Mouse (Mus musculus) liver, postnatal 0 days (tissue): ENCODE results near the gene Tarbp1. TPM values are rescaled to one million over a fixed set of nuclear protein-coding genes. Genes with fewer than 3 reads are reported as not detected.
"Not testable (repeated sequence)": the region's sequence is repeated elsewhere in the genome, so short reads cannot be mapped to it uniquely, and the experiment has no call there.

ENCODE experiments used
- ATAC-seq: fragments of 200-750 bp; cut with Nextera tagmentation; 2 replicates; pipeline ENCODE4 v1.8.0; 2017; ENCODE audit warnings: mild to moderate bottlenecking, moderate library complexity
- DNase-seq: peaks from one replicate; pipeline ENCODE4 v3.0.0-alpha.2; 2016
- H3K27ac ChIP-seq: fragments of 300-500 bp; sonication (generic); 2 replicates; pipeline ENCODE4 v1.5.1; 2014; ENCODE audit warnings: antibody characterized with exemption, moderate library complexity, mild to moderate bottlenecking, low read depth
- H3K27me3 ChIP-seq: fragments of 300-500 bp; sonication (generic); 2 replicates; pipeline ENCODE4 v1.6.1; 2014; ENCODE audit warnings: low read length, control low read depth, mixed read lengths; ENCODE audit not compliant: insufficient read depth
- H3K36me3 ChIP-seq: fragments of 300-500 bp; sonication (generic); replicated peaks from 2 replicates; pipeline ENCODE4 v1.6.1; 2014; ENCODE audit warnings: mild to moderate bottlenecking, control low read depth, low read length, moderate library complexity, mixed read lengths; ENCODE audit not compliant: insufficient read depth
- H3K4me1 ChIP-seq: fragments of 300-500 bp; sonication (generic); 2 replicates; pipeline ENCODE4 v1.6.1; 2014; ENCODE audit warnings: antibody characterized with exemption, mild to moderate bottlenecking, control low read depth; ENCODE audit not compliant: insufficient read depth
- H3K4me2 ChIP-seq: fragments of 300-500 bp; sonication (generic); 2 replicates; pipeline ENCODE4 v1.6.1; 2014; ENCODE audit warnings: low read depth, mild to moderate bottlenecking, low read length, moderate library complexity, mixed read lengths
- H3K4me3 ChIP-seq: fragments of 300-500 bp; sonication (generic); 2 replicates; pipeline ENCODE4 v1.5.1; 2014; ENCODE audit warnings: low read depth, low read length
- H3K9ac ChIP-seq: fragments of 300-500 bp; sonication (generic); replicated peaks from 2 replicates; pipeline ENCODE4 v1.6.1; 2014; ENCODE audit warnings: mild to moderate bottlenecking, moderate library complexity
- H3K9me3 ChIP-seq: fragments of 300-500 bp; sonication (generic); 2 replicates; pipeline ENCODE4 v1.6.1; 2016; ENCODE audit warnings: mild to moderate bottlenecking, control low read depth, low read length, mixed read lengths
- CTCF ChIP-seq: sonication (generic); IDR thresholded peaks from 2 replicates; pipeline ENCODE4 v1.5.1; 2016; ENCODE audit warnings: antibody characterized with exemption, low read depth
- EP300 ChIP-seq: IDR thresholded peaks from 2 replicates; pipeline ENCODE4 v1.6.1; 2016; ENCODE audit warnings: antibody characterized with exemption, low read depth, mild to moderate bottlenecking
- WGBS: fragments of 180-500 bp; shearing (Covaris S2); extraction: QIAGEN DNeasy Blood & Tissue Kit; methylation state at CpG from one replicate; pipeline ENCODE4 v1.1.7; 2014; ENCODE audit not compliant: insufficient replicate concordance; 5-methylcytosine and 5-hydroxymethylcytosine counted together
- polyA plus RNA-seq: library from polyadenylated mRNA; unstranded; fragments of >200 nt; fragmentation: Nextera tagmentation; extraction: Ambion mirVana; gene quantifications from 2 replicates; pipeline ENCODE4 v1.2.1, GENCODE M21; 2015

The Tarbp1 gene
- polyA plus RNA-seq, 1 experiment from 2014 or later, result 1.1 TPM

DNA sequence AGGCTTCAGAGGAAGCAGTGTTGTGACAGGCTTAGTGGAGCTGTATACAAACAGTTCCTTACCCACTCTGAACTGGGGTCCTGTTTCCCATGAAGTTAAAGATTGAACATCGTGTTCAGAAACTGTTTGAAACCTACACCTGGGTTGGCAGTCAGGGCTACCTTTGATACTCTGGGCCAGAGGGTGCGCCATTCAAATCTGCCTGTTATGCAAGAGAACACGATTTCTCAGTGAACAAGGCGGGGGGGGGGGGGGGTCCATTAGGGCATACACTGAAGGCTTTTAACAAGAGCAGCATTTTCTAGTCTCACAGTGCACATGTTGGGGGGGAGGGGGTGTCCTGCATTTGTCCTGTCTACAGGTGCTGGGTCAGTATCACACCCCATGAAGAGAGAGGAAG lies 50.7 kb downstream of the Tarbp1 start:
- H3K9ac ChIP-seq, result no peak overlapping the region
- no peak overlapping the region for H3K4me3 ChIP-seq
- peak overlapping the region; percentile 49 for H3K4me2 ChIP-seq
- peak; percentile 65 for TF ChIP-seq EP300
- no peak for TF ChIP-seq CTCF
- peaks cover 35% of the 10 kb centered on the region for H3K36me3 ChIP-seq
- 50% methylated on average over 4 of the region's 4 CpGs for WGBS
- H3K9me3 ChIP-seq, result no peaks in the 10 kb centered on the region
- peaks cover 16% of the 10 kb centered on the region for H3K4me1 ChIP-seq
- peak overlapping the region; percentile 88 for H3K27ac ChIP-seq
- ATAC-seq (peak; percentile 54), DNase-seq (peak; percentile 63)
- H3K27me3 ChIP-seq, result no peaks in the 10 kb centered on the region

DNA sequence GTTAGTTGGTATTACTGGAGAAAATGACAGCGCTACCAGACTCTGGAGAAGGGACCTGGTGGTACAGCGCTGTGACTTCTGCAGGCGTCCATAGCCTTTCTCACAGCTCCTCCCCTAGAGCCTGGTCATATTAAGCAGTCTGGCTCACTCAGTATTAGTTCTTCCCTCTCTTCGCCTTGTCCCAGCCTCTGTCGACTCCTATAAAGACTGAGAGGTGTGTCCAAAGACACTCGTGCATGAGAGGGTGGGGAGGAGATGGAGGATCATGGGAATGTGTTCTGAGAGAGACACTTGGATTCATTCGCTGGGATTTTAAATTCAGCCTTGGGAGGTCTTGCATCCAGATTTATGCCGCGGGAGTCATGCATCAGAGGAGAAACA lies 52.0 kb downstream of the Tarbp1 start:
- peak; percentile 18 for ATAC-seq

DNA sequence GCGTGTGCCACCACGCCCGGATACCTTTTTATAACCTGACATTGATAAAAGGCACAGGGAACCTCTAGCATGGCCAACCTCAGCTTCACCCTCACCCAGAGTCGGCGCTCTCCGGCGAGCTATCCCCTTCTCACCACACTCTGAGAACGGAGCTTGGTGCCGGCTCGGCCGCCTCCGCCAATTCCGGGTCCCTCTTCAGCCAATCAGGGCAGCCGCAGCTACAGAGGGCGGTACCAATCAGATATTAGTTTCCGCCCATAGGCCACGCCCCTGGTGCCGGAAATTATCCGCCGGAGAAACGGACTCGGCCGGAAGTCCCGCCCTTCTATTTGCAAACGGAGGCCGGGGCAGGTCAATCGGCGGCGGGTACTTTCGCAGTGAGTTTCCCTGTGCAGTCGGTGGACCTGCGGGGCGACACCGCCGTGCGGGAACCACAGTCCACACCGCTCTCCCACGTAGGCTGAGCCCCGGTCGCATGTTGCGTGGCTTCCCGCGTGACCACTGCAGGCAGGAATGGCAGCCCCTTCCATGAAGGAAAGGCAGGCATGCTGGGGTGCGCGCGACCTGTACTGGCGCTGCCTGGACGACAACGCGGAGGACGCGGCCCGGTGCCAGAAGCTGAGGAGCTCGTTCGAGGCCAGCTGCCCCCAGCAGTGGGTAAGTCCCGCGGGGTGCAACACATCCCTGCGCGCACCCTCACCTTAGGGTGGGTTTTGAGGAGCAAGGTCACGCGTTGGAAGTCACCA lies 52.5 kb downstream of the Tarbp1 start, which contains the start of gene Coa6:
Gene Coa6 (plus strand): TSS at position 342 of the 746 bp plus-strand sequence.
- Histone ChIP-seq H3K4me1 (peaks cover 16% of the 10 kb centered on the region), H3K4me3 (peak within 1 kb of the TSS; percentile 93), H3K36me3 (peaks cover 17% of the 10 kb centered on the region), H3K9me3 (no peaks in the 10 kb centered on the region), H3K9ac (peak within 1 kb of the TSS; percentile 89), H3K4me2 (peak within 1 kb of the TSS; percentile 95), H3K27me3 (no peaks in the 10 kb centered on the region), H3K27ac (peak within 1 kb of the TSS; percentile 88)
- TF ChIP-seq EP300, result no peak; the same call in 1 of the 2 replicates
- TF ChIP-seq CTCF, result 0 out of 2 replicates have a peak, but pooled peaks have one; percentile 1
- ATAC-seq, result peak; percentile 91
- peak; percentile 99 for DNase-seq
- WGBS, result 2% methylated on average over 61 of the region's 61 CpGs

More for the DNA sequence above, 52.0 kb downstream of the Tarbp1 start:
- H3K27me3 ChIP-seq, result no peaks in the 10 kb centered on the region
- H3K4me2 ChIP-seq, result peak overlapping the region; percentile 95
- peaks cover 16% of the 10 kb centered on the region for H3K4me1 ChIP-seq
- peak overlapping the region; percentile 88 for H3K27ac ChIP-seq
- 10% methylated on average over 9 of the region's 9 CpGs for WGBS
- no peak for DNase-seq
- H3K36me3 ChIP-seq, result peaks cover 22% of the 10 kb centered on the region
- H3K9me3 ChIP-seq, result no peaks in the 10 kb centered on the region
- peak overlapping the region; percentile 89 for H3K9ac ChIP-seq
- peak overlapping the region; percentile 93 for H3K4me3 ChIP-seq
- TF ChIP-seq CTCF (no peak), EP300 (no peak)

GRCm38 (mm10) chr8:126420834-126421233 lies 54.0 kb downstream of the Tarbp1 start:
- Histone ChIP-seq H3K4me3 (no peak overlapping the region), H3K9ac (no peak overlapping the region), H3K27ac (no peak overlapping the region), H3K4me1 (peaks cover 16% of the 10 kb centered on the region), H3K9me3 (no peaks in the 10 kb centered on the region), H3K36me3 (peaks cover 2% of the 10 kb centered on the region), H3K4me2 (no peak overlapping the region), H3K27me3 (no peaks in the 10 kb centered on the region)
- ATAC-seq, result no peak
- TF ChIP-seq EP300 (no peak), CTCF (no peak)
- no peak for DNase-seq
- 73% methylated on average over 3 of the region's 3 CpGs for WGBS

GRCm38 (mm10) chr8:126405030-126405429 lies 69.8 kb downstream of the Tarbp1 start:
- no peak for ATAC-seq
- Histone ChIP-seq H3K27ac (no peak overlapping the region), H3K4me2 (no peak overlapping the region), H3K27me3 (no peaks in the 10 kb centered on the region), H3K36me3 (no peaks in the 10 kb centered on the region), H3K9me3 (no peaks in the 10 kb centered on the region), H3K9ac (no peak overlapping the region), H3K4me3 (no peak overlapping the region), H3K4me1 (no peaks in the 10 kb centered on the region)
- TF ChIP-seq CTCF (no peak), EP300 (no peak)
- no peak for DNase-seq
- 62% methylated on average over 4 of the region's 4 CpGs for WGBS

DNA sequence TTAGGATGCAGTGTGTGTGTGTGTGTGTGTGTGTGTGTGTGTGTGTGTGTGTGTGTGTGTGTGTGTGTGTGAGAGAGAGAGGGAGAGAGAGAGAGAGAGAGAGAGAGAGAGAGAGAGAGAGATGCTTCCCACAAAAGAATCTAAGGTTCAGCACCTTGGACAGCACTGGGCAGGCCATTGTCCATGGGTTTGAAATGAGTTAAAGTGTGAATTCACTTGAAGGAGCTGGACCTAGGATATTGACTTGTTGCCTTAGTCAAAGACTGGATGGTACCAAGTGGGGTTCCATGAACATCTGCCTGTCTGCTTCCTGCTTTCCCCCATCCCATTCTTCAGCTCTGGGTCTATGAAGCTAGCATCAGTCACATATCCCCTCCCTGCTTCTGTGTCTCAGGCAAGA lies 70.3 kb downstream of the Tarbp1 start:
- H3K27me3 ChIP-seq, DNase-seq, ATAC-seq, H3K4me3 ChIP-seq, H3K9ac ChIP-seq, H3K36me3 ChIP-seq, H3K9me3 ChIP-seq, H3K27ac ChIP-seq, H3K4me1 ChIP-seq, H3K4me2 ChIP-seq: not testable (repeated sequence)
